Mouse (Mus musculus) urinary bladder, adult 18-20 months (tissue): ENCODE data around the gene Plekhg2.
"Not testable (repeated sequence)": the region's sequence is repeated elsewhere in the genome, so short reads cannot be mapped to it uniquely, and the experiment has no call there.

ENCODE experiments used
- DNase-seq, 2 experiments: peaks; one replicate each; pipeline ENCODE4 v3.0.0; 2022; ENCODE audit warnings: low spot score in 2 of 2, mixed read lengths in 2 of 2

The Plekhg2 gene

DNA sequence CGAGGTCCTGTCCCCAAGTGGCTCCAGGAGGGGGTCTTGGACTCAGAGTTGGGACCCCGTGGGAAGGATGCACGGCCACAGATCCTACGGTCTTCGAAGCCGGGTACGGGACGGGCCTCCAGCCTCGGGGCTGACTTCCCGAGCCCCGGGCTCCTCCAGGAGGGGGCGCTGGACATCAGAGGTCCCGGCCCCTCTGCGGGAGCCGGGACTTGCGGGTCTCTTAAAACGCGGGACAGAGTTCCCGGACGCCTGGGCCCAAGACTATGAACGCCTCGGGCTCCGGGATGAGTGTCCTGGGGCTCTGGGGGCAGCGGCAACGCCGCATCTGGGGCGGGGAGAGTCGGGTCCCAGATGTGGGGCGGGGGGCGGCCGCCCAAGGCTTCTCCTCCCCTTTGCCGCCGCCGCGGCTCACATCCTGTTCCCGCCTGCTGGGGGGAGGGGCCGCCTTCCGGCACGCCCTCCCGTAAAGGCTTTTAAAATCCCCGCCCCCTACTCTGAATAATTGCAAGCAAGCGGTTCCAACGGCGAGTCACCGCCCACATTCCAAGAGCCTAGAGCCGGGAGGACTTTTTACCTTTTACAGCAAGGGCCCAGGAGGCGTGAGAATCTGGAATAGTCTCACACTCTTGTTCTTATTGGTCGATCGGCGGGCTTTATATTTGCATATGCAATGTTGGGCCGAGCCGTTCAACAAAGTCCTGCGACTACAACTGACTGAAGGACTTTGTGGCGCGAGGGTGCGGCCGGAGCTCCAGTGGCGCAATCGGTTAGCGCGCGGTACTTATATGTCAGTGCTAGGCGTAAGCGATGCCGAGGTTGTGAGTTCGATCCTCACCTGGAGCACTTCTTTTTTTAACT, at the start of gene Plekhg2:
Gene Plekhg2, minus strand, starts transcription at position 349 of the 858 bp plus-strand sequence.
- DNase-seq = peak; percentile 98 to 100

DNA sequence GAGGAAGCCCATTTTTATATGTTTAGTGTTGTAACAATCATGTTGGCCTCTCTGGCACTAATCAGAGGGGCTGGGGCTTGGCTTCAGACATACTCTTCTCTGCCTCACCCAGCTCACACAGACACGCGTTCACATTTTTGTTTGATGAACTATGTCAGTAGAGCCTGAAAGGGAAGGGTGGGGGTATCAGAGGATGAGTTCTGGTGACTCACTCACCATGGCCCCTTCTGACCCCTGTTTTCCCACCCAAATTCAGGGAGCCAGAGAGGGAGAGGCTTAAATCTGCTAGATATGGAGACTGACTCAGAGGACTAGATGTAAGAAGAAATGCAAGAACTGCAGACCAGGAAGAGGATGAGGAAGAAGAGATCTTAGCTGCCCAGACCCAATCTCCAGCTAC, 47.0 kb upstream of the Plekhg2 start:
- DNase-seq = no peak

DNA sequence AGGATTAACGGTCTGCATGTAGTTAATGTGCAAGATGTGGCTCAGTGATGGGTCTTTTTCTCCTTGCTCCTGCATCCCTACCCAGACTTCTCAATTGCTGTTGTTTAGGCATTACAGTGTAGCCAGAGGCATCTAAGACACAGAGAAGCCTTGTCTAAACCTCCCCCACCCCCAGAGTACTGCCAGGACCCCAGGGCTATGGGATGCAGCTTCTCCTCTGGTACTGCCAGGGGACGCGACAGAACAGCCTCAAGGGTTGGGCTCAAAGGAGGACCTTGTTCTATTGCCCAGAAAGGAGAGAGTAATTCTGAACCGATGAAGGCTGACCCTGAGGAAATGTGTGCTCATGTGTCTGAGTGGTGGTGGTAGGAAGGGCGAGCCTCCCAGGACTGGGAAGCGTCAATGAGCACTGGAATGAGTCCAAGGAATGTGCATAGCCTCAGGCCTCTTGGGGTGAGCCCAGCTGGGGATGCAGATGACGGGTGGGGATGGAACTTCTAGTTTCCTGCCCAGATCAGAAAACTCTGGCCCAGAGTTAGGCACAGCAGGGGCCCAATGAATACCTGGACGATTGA, 45.8 kb upstream of the Plekhg2 start:
- DNase-seq = peak in 1 of 2 experiments; percentile 52

DNA sequence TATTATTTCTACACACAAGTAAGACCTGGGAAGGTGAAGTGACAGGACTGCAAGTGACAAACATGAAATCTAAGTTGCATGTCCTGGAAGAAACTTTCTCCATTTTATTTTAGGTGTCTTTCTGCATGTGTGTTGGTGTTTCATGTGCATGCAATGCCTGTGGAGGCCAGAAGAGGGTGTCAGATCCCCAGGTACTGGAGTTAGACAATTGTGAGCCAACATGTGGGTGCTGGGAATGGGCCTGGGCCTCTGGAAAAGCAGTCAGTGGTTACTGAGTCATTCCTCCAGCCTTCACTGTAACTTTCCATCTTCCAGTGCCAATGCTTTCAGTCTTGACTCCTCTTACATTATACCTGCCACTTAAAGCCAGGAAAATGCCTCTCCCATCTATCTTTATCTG, 45.0 kb upstream of the Plekhg2 start:
- no peak for DNase-seq

DNA sequence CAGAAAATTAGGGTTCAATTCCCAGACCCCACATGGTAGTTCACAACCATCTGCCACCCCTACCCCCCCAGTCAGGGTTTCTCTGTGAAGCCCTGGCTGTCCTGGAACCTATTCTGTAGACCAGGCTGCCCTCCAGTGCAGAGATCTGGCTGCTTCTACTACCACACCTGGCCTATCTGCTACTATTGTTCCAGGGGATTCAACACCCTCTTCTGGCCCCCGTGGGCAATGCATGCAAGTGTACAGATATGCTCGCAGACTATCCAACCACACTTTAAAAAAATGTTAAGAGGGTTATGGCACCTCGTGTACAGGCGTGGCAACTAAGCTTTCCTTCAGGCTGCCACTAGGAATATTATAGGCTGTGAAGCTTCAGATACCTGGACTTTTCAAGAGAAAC, 40.4 kb upstream of the Plekhg2 start:
- DNase-seq = no peak

DNA sequence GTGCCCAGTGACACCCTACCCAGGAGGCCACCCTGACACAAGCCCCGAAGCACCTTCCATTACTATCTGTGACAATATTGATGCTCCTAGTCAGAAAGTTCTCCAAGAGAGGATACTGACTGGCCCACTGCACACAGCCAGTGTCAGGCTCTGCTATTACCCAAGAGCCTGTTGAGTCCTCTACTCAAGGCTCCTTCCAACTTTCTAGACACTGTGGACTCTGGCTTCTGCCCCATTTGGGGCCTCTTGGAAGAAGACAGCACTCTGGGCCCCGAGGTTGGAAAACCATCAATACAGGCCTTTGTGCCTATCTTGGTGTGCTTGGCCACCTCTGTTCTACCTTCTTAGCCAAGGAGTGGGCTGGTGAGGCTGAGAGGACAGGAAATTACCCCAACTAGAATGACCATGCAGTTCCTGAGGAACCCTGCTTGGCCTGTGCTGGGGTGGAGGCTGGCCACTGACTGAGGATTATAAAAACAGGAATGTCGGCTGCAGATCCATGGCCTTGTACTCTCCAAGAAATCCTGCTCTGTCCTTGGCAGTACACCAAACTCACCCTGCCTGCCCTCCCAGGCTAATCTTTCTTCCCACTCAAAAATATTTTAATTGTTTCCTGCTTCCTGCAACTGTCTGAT, 38.6 kb upstream of the Plekhg2 start:
- DNase-seq = peak in 1 of 2 experiments; percentile 63

DNA sequence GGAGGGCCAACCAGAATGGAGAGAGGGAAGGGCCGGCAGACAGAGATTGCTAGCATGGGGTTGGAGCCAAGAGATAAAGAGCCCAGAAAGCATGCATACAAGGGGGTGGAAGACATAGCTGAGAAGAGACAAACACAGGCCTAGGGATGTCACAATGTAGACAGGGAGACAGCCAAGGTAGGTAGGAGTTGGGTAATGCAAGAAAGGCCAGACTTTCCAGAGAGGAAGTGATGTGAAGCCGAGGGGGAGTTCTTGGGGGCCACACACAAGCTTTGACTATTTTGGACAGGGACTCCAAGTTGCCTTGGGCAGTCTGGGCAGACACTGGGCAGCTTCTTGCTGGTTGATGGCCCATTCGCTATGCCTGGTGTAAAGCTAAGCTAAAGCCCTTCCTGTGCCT, 29.5 kb upstream of the Plekhg2 start:
- no peak for DNase-seq

DNA sequence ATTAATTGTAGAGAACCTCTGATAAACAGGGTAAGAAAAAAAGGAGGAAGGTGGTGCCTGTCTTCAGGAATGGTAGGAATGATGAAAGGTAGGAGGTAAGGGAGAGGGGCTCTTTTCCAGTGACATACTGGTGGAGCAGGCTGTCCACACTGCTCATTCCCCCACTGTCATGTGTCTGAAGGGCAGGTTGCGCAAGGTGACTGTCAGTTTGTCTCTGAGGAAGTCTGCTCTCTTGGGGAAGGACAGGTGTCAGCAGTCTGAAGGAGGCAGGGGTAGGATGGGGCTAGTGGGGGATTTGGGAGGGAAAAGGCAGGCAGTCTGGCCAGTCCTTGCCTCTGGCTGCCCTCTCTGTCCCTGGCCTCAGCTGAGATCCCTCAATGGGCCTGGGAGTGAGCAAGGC, 28.6 kb upstream of the Plekhg2 start:
- DNase-seq = no peak

DNA sequence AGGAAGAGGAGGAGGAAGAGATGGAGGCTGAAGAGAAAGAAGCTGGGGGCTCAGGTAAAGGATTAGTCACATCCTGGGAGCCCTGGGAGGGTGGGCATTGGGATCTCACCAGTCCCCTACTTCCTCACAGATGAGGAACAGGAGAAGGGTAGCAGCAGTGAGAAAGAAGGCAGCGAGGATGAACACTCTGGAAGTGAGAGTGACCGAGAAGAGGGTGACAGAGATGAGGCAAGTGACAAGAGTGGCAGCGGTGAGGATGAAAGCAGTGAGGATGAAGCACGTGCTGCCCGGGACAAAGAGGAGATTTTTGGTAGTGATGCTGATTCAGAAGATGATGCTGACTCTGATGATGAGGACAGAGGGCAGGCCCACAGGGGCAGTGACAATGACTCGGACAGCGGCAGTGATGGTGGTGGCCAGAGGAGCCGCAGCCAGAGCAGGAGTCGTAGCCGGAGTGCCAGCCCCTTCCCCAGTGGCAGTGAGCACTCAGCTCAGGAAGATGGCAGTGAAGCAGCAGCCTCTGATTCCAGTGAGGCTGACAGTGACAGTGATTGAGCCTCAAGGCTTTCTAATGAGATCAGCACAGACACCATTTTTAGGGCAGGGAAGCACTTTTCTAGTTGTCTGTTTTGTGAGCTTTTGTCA, 26.4 kb upstream of the Plekhg2 start:
- DNase-seq = no peak

DNA sequence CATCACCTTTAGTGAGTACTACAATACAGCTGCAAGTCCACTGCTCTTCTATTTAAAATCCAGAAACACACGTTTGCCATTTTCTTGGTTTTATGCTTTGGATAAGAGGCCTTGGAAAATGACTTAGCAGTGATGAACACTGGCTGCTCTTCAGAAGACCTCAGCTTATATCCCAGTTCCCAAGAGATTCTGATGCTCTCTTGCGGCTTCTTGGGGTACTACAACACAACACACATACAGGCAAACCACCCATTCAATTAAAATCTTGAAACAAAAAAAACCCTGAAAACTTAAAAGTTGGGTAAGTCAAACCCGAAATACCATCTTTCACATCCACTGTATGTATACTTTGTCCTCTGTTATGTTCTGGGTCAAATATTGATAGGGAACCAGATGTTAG, 25.6 kb upstream of the Plekhg2 start:
- no peak for DNase-seq

DNA sequence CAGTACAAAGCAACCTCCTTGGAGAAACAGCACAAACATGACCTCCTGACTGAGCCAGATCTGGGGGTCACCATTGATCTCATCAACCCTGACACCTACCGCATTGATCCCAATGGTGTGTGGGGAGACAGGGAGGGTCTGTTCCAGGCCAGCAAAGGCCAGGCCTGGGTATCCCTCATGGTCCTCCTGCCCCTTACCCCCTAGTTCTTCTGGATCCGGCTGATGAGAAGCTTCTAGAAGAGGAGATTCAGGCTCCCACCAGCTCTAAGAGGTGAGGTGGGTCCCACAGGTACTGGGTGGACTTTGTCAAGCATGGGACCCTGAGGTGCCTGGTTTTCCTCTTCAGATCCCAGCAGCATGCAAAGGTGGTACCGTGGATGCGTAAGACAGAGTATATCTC, 23.0 kb upstream of the Plekhg2 start:
- no peak for DNase-seq

DNA sequence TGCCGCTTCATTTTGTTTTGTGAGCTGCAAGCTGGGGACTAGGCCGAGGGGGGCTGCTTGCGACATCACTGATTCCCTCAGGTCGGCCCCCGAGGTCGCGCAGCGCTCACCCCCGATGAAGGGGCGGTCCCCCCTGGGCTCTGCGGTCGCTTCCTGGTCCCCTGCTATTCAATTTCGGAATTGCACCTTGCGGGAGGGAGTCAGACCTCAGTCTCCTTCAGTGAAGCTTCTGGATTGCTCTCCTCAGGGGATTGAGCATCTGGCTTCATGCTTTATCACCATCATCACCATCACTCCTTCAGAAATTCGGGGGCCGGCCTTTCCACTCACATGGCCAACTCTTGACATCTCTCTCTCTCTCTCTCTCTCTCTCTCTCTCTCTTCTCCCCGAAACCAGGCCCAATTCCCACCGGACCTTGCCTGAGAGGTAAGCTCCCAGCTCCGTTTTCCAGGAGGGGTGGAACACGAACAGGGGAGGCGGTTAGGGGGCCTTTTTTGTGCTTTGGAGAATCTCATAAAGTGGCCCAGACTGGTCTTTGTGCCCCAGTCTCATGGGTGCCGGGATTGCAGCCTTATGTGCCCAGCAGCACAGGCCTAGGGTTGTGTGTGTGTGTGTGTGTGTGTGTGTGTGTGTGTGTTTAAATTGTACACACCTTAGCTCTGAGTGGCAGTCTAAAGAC, 21.0 kb upstream of the Plekhg2 start:
- DNase-seq = no peak

DNA sequence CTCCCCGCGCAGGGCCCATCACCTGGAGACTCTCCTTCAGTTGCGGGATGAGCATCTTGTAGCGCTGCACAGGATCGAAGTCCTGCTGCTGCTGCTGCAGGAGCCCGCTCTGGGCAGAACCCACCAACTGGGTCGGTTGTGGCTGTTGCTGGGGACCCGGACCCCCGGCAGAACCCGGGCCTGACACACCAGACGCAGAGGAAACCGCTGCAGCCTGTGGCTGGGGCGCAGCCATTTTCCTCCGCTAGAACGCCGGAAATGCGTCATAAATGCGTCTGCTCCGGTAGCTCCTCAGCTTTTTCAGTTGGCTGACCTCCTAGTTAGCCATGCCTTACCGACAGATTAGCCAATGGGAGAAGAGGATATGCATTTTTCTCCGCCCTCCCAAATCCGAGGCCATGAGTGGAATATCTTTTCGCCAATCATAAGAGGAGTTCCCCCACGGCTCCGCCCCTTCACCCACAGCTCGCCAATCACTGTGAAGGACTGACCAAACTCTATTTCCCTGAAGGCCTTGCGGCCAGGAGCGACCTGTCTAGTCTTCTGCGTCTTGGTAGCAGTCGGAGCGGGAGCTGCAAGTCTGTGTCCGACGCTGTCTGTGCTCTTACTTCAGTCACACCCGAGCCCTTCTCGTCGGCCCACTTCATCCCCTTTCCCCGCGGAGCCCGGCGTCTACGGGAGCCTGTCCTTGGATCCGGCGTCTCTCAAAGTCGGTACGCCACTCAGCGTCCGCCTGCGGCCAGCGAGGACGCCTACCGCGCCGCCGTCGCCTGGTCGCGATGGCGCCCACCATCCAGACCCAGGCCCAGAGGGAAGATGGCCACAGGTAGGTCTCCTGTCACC, 20.3 kb upstream of the Plekhg2 start, which contains the start of the genes Med29 and Paf1:
Gene Med29, minus strand, starts transcription at position 280 of the 843 bp plus-strand sequence.
Gene Paf1, plus strand, starts transcription at position 523 of the 843 bp plus-strand sequence.
- peak; percentile 81 to 96 for DNase-seq

DNA sequence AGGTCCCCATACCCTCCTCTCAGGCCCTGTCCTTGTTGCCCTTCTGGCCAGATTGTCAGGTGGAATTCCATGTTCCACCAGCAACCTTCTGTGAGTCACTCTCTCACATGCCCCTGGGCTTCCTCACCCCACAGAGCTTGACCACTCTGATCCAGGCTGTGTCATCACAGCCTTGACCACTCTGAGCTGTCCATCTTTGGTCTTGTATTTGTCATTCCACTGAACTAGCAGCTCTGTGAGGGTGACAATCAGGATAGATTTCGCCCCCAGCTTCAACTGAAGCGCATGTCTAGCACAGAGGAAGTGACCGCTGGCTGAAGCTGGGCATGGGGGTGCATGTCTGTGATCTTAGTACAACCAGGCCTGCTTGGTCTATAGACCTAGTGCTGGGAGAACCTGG, 17.9 kb upstream of the Plekhg2 start:
- no peak for DNase-seq

DNA sequence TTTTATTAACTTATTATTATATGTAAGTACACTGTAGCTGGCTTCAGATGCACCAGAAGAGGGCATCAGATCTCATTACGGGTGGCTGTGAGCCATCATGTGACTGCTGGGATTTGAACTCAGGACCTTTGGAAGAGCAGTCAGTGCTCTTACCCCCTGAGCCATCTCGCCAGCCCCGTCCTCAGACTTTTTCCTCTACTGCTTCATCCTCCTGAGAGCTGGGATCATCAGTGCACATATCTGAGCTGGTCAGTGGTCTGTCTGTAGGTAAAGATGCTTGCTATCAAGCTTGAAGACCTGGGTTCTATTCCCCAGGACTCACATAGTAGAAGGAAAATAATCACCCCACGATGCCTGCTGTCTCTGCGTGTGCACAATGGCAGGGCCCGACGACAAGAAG, 15.0 kb upstream of the Plekhg2 start:
- DNase-seq = not testable (repeated sequence)

DNA sequence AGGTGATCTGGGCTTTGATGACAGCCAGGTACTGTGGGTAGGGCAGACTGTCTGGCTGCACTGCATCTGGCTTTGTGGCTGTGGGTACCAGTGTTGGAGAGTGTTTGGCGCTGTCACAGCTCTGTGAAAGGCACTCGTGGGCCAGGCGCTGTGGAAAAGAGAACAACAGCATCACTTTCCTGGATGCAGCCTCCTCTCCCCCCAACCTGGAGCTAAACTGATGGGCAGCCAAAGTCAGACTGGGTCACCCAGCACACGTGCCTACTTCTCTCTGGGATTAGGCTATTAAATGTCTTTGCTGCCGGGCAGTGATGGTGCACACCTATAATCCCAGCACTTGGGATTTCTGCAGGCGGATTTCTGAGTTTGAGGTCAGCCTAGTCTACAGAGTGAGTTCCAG, 14.5 kb upstream of the Plekhg2 start:
- DNase-seq = not testable (repeated sequence)

DNA sequence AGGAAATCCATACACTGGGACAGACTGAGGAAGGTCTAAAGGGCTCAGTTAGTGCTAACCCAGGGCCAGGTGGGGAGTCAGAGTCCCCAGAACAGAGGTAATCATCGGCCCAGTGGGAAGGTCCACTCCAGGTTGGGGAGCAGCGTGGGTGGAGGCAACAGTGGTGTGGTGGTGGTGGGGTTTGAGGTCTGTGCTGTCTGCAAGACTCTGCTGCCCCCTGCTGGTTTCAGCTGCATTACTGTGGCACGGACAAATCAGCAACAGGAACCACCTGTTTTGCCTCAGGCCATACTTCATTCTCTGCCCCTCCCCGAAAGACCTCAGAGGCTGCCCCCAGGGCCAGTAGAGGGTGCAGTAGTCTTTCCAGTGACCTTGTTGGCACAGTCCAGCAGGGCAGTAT, 14.1 kb upstream of the Plekhg2 start:
- DNase-seq = peak; percentile 68 to 69

DNA sequence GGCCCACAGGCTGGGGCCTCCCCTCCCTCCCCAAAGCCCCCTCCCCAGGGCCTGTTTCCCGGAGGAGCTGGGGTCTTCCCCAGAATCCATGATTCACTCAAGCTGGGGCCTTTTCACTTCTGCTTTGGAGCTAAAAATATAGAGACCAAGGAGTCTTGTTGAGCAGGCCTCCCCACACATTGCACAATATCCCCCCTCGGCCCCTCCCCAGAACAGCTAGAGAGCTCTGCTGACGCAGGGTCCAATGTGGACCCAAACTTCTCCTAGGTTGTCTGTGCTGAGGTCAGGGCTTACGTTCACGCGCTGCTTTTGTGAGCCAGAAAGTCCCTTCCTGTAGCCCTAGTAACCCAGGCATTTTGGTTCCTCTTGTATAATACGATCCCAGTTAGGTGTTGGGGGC, 13.6 kb upstream of the Plekhg2 start:
- no peak for DNase-seq

DNA sequence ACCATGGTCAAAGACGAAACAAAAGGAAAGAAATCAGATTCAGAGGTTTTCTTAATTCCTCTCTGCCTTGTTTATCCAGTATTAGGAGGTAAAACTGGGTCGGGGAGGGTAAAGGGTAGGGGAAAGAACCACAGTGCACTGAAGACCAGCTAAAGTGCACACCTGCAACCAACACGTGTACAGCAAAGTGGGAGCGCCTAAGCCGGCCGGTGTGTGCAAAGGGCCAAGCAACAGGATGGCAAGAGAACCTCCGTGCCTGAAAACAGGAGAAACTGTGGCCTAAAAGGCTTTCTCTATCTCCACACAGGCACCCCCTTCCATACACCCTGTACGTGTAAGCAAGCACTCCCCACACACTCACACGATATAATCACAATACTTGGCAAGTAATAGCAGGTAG, 12.8 kb upstream of the Plekhg2 start:
- no peak for DNase-seq

DNA sequence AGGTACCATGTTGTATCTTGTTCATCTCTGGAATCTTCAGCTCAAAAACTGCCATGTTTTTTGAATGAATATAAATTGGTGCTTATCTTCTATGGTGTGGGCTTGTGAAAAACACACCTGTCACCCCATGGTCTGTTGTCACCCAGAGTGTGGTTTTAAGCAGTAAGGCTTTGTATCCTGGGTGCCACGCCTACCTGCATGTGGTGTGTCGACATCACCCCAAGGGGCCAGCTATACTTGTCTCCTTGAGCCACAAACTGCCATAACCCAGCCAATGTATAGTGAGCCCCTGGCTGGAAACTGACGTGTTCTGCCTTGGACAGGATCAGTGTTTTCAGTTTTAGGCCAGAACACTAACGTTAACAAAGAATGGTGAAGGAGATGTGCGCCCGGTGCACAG, 11.8 kb upstream of the Plekhg2 start:
- DNase-seq = no peak

DNA sequence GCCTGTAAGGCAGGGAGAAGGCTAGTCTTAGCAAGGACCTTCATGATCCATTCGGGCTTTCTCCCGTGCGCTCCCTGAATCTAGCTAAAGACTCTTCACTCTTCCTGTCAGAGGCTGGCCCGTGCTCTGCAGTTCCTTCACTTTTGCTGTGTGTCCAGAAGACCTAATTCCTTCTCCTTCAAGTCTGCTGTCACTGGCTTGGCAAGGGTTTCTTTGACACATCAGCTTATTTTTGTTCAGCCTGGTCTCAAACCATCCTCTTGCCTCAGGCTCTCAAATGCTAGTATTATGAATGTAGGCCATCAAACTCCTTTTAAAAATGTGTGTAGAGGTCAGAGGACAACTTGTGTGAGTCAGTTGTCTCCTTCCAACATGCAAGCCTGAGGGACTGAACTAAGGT, 11.2 kb upstream of the Plekhg2 start:
- DNase-seq = no peak
